In genomic region chr9:65018588-65019121, GRCm38 (mm10) we compare ENCODE assay signal across 12 mouse cellular contexts. TPM values are rescaled to one million over a fixed set of nuclear protein-coding genes. Genes with fewer than 3 reads are reported as not detected.
A peak's percentile ranks its signal among the peaks of the same experiment; 100 is the strongest.
DNase-seq lines count a peak whose midpoint lies in the region; ATAC-seq and TF ChIP-seq lines count a peak whose summit lies in the region.
"Had no signal": no experiment of that assay in that cellular context is flagged by ENCODE, and none has a peak within 500 bp of the region (broad histone marks: within the 10 kb centered on the region; RNA-seq: fewer than 3 reads in every experiment).

No protein-coding gene starts in this region.

- 0 out of 2 replicates have a peak overlapping the region, but pooled peaks have one; percentile 4 for H3K4me2 ChIP-seq in intestine, embryonic 14.5 days (ENCODE audit: low read length)
- H3K4me2 ChIP-seq in intestine, embryonic 15.5 days (replicated peaks), result no peak overlapping the region
- peak overlapping the region; percentile 70 for H3K4me2 ChIP-seq in hindbrain, embryonic 16.5 days (ENCODE audit: low read length)
- H3K4me2 ChIP-seq in midbrain, embryonic 14.5 days (ENCODE audit: low read length), result peak overlapping the region; percentile 77

- H3K9ac ChIP-seq in intestine, embryonic 14.5 days (ENCODE audit: low read length), result no peak overlapping the region
- no peak overlapping the region for H3K9ac ChIP-seq in intestine, embryonic 15.5 days
- H3K9ac ChIP-seq in MEL (ENCODE audit: control insufficient read depth, low read depth, low read length, poor library complexity, severe bottlenecking), result no peak overlapping the region; the same call in 1 of the 2 replicates
- no peak overlapping the region for H3K9ac ChIP-seq in hindbrain, embryonic 16.5 days (ENCODE audit: low read depth, low read length)
- peak overlapping the region; percentile 0; the same call in 1 of the 2 replicates for H3K9ac ChIP-seq in midbrain, embryonic 14.5 days (replicated peaks; ENCODE audit: low read length)

- no peaks in the 10 kb centered on the region for H3K36me3 ChIP-seq in intestine, embryonic 14.5 days (ENCODE audit: control insufficient read depth, insufficient read depth, low read length)
- no peaks in the 10 kb centered on the region for H3K36me3 ChIP-seq in intestine, embryonic 15.5 days
- peaks cover 0 to 52% of the 10 kb centered on the region in 2 experiments; a peak in 2 of 4 replicates for H3K36me3 ChIP-seq in MEL (ENCODE audit: control insufficient read depth in 1 of 2, insufficient read depth in 2 of 2, low read length in 2 of 2)
- no peaks in the 10 kb centered on the region for H3K36me3 ChIP-seq in hindbrain, embryonic 16.5 days (ENCODE audit: control insufficient read depth, insufficient read depth, low read length)
- H3K36me3 ChIP-seq in midbrain, embryonic 14.5 days (ENCODE audit: control insufficient read depth, insufficient read depth, low read length), result no peaks in the 10 kb centered on the region

- H3K4me1 ChIP-seq in intestine, embryonic 14.5 days (replicated peaks; ENCODE audit: control insufficient read depth, insufficient read depth, low read length), result peaks cover 32% of the 10 kb centered on the region
- H3K4me1 ChIP-seq in intestine, embryonic 15.5 days (replicated peaks), result peaks cover 33% of the 10 kb centered on the region
- H3K4me1 ChIP-seq in MEL (ENCODE audit: control insufficient read depth in 1 of 2, insufficient read depth in 2 of 2, low read length in 2 of 2), result peaks cover 26 to 45% of the 10 kb centered on the region in 2 experiments
- peaks cover 45% of the 10 kb centered on the region for H3K4me1 ChIP-seq in hindbrain, embryonic 16.5 days (ENCODE audit: control insufficient read depth, insufficient read depth, low read depth, low read length)
- peaks cover 54% of the 10 kb centered on the region for H3K4me1 ChIP-seq in midbrain, embryonic 14.5 days (ENCODE audit: control insufficient read depth, insufficient read depth, low read length)

- H3K79me2 ChIP-seq in MEL (ENCODE audit: control insufficient read depth, insufficient read depth, low read length, poor library complexity), result peaks cover 53% of the 10 kb centered on the region

- 66% methylated on average over 3 of the region's 3 CpGs for WGBS in intestine, embryonic 14.5 days
- WGBS in intestine, embryonic 15.5 days, result 57% methylated on average over 3 of the region's 3 CpGs
- WGBS in hindbrain, embryonic 16.5 days, result 60% methylated on average over 3 of the region's 3 CpGs
- 69% methylated on average over 3 of the region's 3 CpGs for WGBS in midbrain, embryonic 14.5 days

- TF ChIP-seq CTCF in MEL (IDR thresholded peaks at IDR 0.05 in 2 of 3, conservative IDR thresholded peaks at IDR 0.05 in 1 of 3; ENCODE audit: control insufficient read depth in 1 of 3, insufficient read depth in 1 of 3, low read depth in 2 of 3, low read length in 3 of 3, poor library complexity in 1 of 3, severe bottlenecking in 1 of 3), result no peak

- no peak for DNase-seq in intestine, embryonic 14.5 days (ENCODE audit: low spot score)
- DNase-seq in MEL (ENCODE audit: low read depth, low spot score) (peak; percentile 81), adipocyte (ENCODE audit: low spot score) (no peak)
- DNase-seq in midbrain, embryonic 14.5 days, result no peak
- no peak for DNase-seq in spleen, adult 18-20 months
- no peak for DNase-seq in kidney, postnatal 4 days
- DNase-seq: adrenal gland, postnatal 14 days; gastrocnemius, postnatal 14 days; thymus, adult 18-20 months had no signal

- TF ChIP-seq RAD21 in MEL (IDR thresholded peaks at IDR 0.05; ENCODE audit: low read depth, low read length), result no peak

- H3K4me3 ChIP-seq in intestine, embryonic 14.5 days (ENCODE audit: low read depth, low read length), result no peak overlapping the region
- no peak overlapping the region for H3K4me3 ChIP-seq in intestine, embryonic 15.5 days (replicated peaks)
- H3K4me3 ChIP-seq in MEL (ENCODE audit: control insufficient read depth in 1 of 2, insufficient read depth in 1 of 2, low read depth in 2 of 2, low read length in 2 of 2), result peak overlapping the region in 1 of 2 experiments; percentile 6; a peak in 2 of 4 replicates
- no peak overlapping the region for H3K4me3 ChIP-seq in hindbrain, embryonic 16.5 days (ENCODE audit: low read length)
- H3K4me3 ChIP-seq in midbrain, embryonic 14.5 days (replicated peaks; ENCODE audit: low read depth, low read length), result no peak overlapping the region

- no peak for ATAC-seq in intestine, embryonic 14.5 days (replicated peaks; ENCODE audit: low FRiP score, low TSS enrichment, low read depth)
- no peak for ATAC-seq in intestine, embryonic 15.5 days
- no peak for ATAC-seq in hindbrain, embryonic 16.5 days
- ATAC-seq in midbrain, embryonic 14.5 days (ENCODE audit: low FRiP score, low TSS enrichment), result no peak
- ATAC-seq: intestine, embryonic 16.5 days had no signal

- peak; percentile 55 to 71; a peak in 3 of 4 replicates for TF ChIP-seq EP300 in MEL (IDR thresholded peaks at IDR 0.05; ENCODE audit: low read depth in 1 of 2, low read length in 2 of 2)

- H3K27ac ChIP-seq in intestine, embryonic 14.5 days (ENCODE audit: low read depth), result no peak overlapping the region
- H3K27ac ChIP-seq in intestine, embryonic 15.5 days, result no peak overlapping the region
- peak overlapping the region; percentile 67 for H3K27ac ChIP-seq in MEL (ENCODE audit: control insufficient read depth, low read depth, low read length)
- no peak overlapping the region for H3K27ac ChIP-seq in hindbrain, embryonic 16.5 days (ENCODE audit: low read depth, low read length)
- H3K27ac ChIP-seq in midbrain, embryonic 14.5 days (replicated peaks; ENCODE audit: low read depth, low read length), result no peak overlapping the region

- no peaks in the 10 kb centered on the region for H3K27me3 ChIP-seq in intestine, embryonic 14.5 days (replicated peaks; ENCODE audit: control insufficient read depth, insufficient read depth, low read length)
- no peaks in the 10 kb centered on the region for H3K27me3 ChIP-seq in intestine, embryonic 15.5 days (replicated peaks)
- H3K27me3 ChIP-seq in MEL (ENCODE audit: control insufficient read depth in 1 of 2, insufficient read depth in 2 of 2, low read length in 2 of 2), result no peaks in the 10 kb centered on the region
- H3K27me3 ChIP-seq in hindbrain, embryonic 16.5 days (replicated peaks; ENCODE audit: control insufficient read depth, insufficient read depth, low read length), result no peaks in the 10 kb centered on the region
- no peaks in the 10 kb centered on the region for H3K27me3 ChIP-seq in midbrain, embryonic 14.5 days (ENCODE audit: control insufficient read depth, insufficient read depth, low read length)

- TF ChIP-seq POLR2A in MEL (IDR thresholded peaks at IDR 0.05; ENCODE audit: control insufficient read depth in 1 of 2, insufficient read depth in 1 of 2, low read depth in 1 of 2, low read length in 2 of 2, poor library complexity in 1 of 2), result peak in 1 of 2 experiments; percentile 48; a peak in 2 of 4 replicates

- no peaks in the 10 kb centered on the region for H3K9me3 ChIP-seq in intestine, embryonic 14.5 days (ENCODE audit: control insufficient read depth, low read length)
- no peaks in the 10 kb centered on the region for H3K9me3 ChIP-seq in intestine, embryonic 15.5 days
- H3K9me3 ChIP-seq in MEL (replicated peaks; ENCODE audit: insufficient read depth, low read length), result no peaks in the 10 kb centered on the region
- no peaks in the 10 kb centered on the region for H3K9me3 ChIP-seq in hindbrain, embryonic 16.5 days (ENCODE audit: control insufficient read depth, low read length)
- H3K9me3 ChIP-seq in midbrain, embryonic 14.5 days (ENCODE audit: control insufficient read depth, low read length), result no peaks in the 10 kb centered on the region

TF ChIP-seq in MEL, 35 proteins besides CTCF, POLR2A, EP300 and RAD21 (continues in another document):
- TF ChIP-seq JUND (IDR thresholded peaks at IDR 0.05; ENCODE audit: low read depth, low read length) (0 out of 2 replicates have a peak, but pooled peaks have one; percentile 41), TAL1 (IDR thresholded peaks at IDR 0.05; ENCODE audit: low read length) (peak; percentile 68), TCF12 (IDR thresholded peaks at IDR 0.05; ENCODE audit: low read depth, low read length) (0 out of 2 replicates have a peak, but pooled peaks have one; percentile 20), ZNF384 (IDR thresholded peaks at IDR 0.05; ENCODE audit: low read depth, low read length) (peak; percentile 32; the same call in 1 of the 2 replicates), MAZ (IDR thresholded peaks at IDR 0.05; ENCODE audit: low read depth, low read length) (no peak), MXI1 (IDR thresholded peaks at IDR 0.05; ENCODE audit: low read depth, low read length) (peak; percentile 31; the same call in 1 of the 2 replicates)

RNA-seq across cellular contexts. Expression of gene Hacd3, which starts 2.8 kb away (rescaled TPM):
- 66.5 and 80.3 TPM in 2 replicates for polyA plus RNA-seq in intestine, embryonic 14.5 days (2014; fragmentation: Nextera tagmentation; extraction: Ambion mirVana)
- polyA plus RNA-seq in intestine, embryonic 15.5 days (2015; fragmentation: Nextera tagmentation; extraction: Ambion mirVana), result 85.5 and 90.2 TPM in 2 replicates
- total RNA-seq in MEL (2012; rRNA removed), result 47.7 and 57.9 TPM in 2 replicates
- 100 to 1,000 TPM in 1 of 2 experiments, 10 to 100 TPM in 1; 47.3 to 340 TPM for polyA plus RNA-seq in MEL (2012; ENCODE audit: insufficient read depth in 1 of 2, insufficient read length in 2 of 2, low read depth in 1 of 2, low replicate concordance in 2 of 2, missing spikeins in 1 of 2)
- polyA plus RNA-seq in hindbrain, embryonic 16.5 days (2015; fragmentation: Nextera tagmentation; extraction: Ambion mirVana), result 247 and 254 TPM in 2 replicates
- polyA plus RNA-seq in midbrain, embryonic 14.5 days (2014; fragmentation: Nextera tagmentation; extraction: Ambion mirVana), result 152 and 171 TPM in 2 replicates

RNA-seq across cellular contexts. Expression of gene Dpp8, which starts 13.6 kb away (rescaled TPM):
- polyA plus RNA-seq in intestine, embryonic 14.5 days (2014; fragmentation: Nextera tagmentation; extraction: Ambion mirVana), result 26.4 and 30.7 TPM in 2 replicates
- polyA plus RNA-seq in intestine, embryonic 15.5 days (2015; fragmentation: Nextera tagmentation; extraction: Ambion mirVana), result 33.1 TPM in 2 replicates
- 42.5 and 51.8 TPM in 2 replicates for total RNA-seq in MEL (2012; rRNA removed)
- polyA plus RNA-seq in MEL (2012; ENCODE audit: insufficient read depth in 1 of 2, insufficient read length in 2 of 2, low read depth in 1 of 2, low replicate concordance in 2 of 2, missing spikeins in 1 of 2), result 10 to 100 TPM in 1 of 2 experiments, not detected in 1; 62.1 TPM
- 33.1 and 37.7 TPM in 2 replicates for polyA plus RNA-seq in hindbrain, embryonic 16.5 days (2015; fragmentation: Nextera tagmentation; extraction: Ambion mirVana)
- 33.9 and 39.1 TPM in 2 replicates for polyA plus RNA-seq in midbrain, embryonic 14.5 days (2014; fragmentation: Nextera tagmentation; extraction: Ambion mirVana)

RNA-seq across cellular contexts. Expression of gene Ints14, which starts 58.0 kb away (rescaled TPM):
- 57.4 and 64.9 TPM in 2 replicates for polyA plus RNA-seq in intestine, embryonic 14.5 days (2014; fragmentation: Nextera tagmentation; extraction: Ambion mirVana)
- polyA plus RNA-seq in intestine, embryonic 15.5 days (2015; fragmentation: Nextera tagmentation; extraction: Ambion mirVana), result 48.4 and 53.2 TPM in 2 replicates
- total RNA-seq in MEL (2012; rRNA removed), result 35.9 and 37.9 TPM in 2 replicates
- polyA plus RNA-seq in MEL (2012; ENCODE audit: insufficient read depth in 1 of 2, insufficient read length in 2 of 2, low read depth in 1 of 2, low replicate concordance in 2 of 2, missing spikeins in 1 of 2), result 10 to 100 TPM in 1 of 2 experiments, not detected in 1; 54.1 TPM
- polyA plus RNA-seq in hindbrain, embryonic 16.5 days (2015; fragmentation: Nextera tagmentation; extraction: Ambion mirVana), result 32.1 and 37.1 TPM in 2 replicates
- polyA plus RNA-seq in midbrain, embryonic 14.5 days (2014; fragmentation: Nextera tagmentation; extraction: Ambion mirVana), result 26.8 and 47.1 TPM in 2 replicates
